Mouse (Mus musculus): ENCODE results near the gene Samd15. TPM values are rescaled to one million over a fixed set of nuclear protein-coding genes. Genes with fewer than 3 reads are reported as not detected.

The Samd15 gene
- total RNA-seq, 2 experiments from 2014 or later: 0.34 to 0.72 TPM

DNA sequence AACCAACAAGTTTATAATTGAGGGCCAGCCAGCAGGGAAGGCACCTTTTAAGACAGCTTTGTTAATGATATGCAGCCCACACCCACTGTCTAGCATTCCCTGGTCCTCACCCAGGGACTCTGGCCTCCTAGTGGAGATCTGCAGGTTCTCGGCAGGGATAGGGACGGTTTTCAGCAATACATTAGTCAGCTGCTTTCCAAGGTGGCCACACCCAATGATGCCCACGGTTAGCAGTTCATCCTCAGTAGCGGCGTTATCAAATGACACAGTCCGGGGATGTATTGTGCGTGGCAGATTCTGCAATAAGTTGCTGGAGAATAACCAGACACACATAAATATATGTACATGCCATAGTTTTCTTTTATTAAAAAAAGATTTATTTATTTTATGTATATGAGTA, 27.3 kb downstream of the Samd15 start:
- intact Hi-C loops (cut with DNase I): no loop called here
- DNase-seq: no peak

- no peak for DNase-seq
- intact Hi-C loops (cut with DNase I): no loop called here
These were observed 30.1 kb downstream of the Samd15 start for GRCm38 (mm10) chr12:87229633-87230032.

GRCm38 (mm10) chr12:87230379-87230895, 30.9 kb downstream of the Samd15 start:
- DNase-seq: no peak
- intact Hi-C loops (cut with DNase I): no loop called here

DNA sequence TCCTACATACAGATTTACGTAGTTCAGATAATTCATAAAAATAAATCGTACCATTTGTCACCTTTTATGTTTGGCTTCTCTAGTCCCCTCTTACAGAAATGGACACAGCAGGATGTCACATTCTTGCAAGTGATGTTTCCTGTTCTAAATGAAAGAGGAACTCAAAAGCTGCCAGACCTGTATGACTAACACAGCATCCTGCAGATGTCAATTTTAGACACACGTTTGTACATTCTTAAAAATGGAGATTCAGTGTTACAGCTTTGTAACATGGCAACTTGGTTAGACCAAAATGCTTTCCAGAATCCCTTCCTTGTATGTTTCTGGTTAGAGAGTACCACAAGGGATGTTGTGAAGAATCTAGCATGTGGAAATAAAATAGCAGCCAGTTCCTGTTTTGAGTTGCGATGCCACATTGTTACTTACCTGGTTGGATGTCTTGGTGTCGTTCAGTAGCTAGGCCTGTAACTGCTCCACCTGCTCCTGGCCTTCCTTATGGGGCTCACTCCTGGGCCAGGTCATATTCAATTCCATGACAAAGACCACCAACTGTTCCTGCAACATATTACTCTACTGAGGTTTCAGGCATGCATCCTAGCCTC, 37.5 kb downstream of the Samd15 start:
- DNase-seq: no peak
- intact Hi-C loops (cut with DNase I): no loop called here

GRCm38 (mm10) chr12:87238632-87239031, 39.1 kb downstream of the Samd15 start, which contains the start of gene Noxred1:
Gene Noxred1, minus strand, starts transcription at chr12:87238732.
- intact Hi-C loops (cut with DNase I): no loop called here

DNA sequence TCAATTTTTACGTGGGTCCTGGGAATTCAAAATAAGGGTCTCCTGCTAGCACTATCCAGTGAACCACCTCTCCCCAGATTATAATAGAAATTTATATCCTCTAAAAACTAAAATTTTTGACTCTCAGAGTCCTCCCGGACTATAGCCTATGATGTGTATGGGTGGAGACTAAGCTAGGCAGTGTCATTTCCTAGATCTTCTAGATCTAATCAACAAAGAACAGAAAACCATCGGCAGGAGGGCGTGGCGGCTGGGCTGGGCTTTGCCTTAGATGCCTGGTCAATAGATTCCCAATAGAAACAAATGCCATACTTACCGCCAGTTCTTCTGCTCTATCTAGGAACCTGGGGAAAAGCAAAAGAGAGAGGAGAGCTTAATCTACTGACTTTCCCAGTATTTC, 50.6 kb downstream of the Samd15 start:
- intact Hi-C loops (cut with DNase I): loop anchor here (5.0 kb wide), 1 partner anchor 82 kb away; no protein-coding TSS in a partner anchor
- no peak for DNase-seq

More at GRCm38 (mm10) chr12:87238632-87239031, 39.1 kb downstream of the Samd15 start, which contains the start of gene Noxred1:
- DNase-seq: no peak

DNA sequence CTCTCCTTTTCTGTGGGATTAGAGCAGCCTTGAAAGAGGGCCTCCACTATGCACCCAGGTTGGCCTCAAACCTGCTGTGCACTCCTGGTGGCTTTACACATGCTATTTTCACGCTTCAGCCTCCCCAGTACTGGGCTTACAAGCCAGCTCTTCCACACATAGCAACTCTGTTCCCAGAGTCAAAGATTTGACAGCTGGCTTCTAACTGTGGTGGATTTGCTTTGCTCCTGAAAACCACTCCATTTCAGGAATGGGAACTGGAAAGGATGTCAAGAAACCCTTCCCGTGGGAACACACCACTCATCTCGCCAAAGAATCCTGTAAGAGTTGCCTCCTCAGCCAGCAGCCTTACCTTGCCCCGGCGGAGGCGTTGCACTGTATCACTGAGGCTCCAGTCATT, 54.4 kb downstream of the Samd15 start:
- no peak for DNase-seq
- intact Hi-C loops (cut with DNase I): loop anchor here (5.0 kb wide), 1 partner anchor 78 kb away; no protein-coding TSS in a partner anchor

DNA sequence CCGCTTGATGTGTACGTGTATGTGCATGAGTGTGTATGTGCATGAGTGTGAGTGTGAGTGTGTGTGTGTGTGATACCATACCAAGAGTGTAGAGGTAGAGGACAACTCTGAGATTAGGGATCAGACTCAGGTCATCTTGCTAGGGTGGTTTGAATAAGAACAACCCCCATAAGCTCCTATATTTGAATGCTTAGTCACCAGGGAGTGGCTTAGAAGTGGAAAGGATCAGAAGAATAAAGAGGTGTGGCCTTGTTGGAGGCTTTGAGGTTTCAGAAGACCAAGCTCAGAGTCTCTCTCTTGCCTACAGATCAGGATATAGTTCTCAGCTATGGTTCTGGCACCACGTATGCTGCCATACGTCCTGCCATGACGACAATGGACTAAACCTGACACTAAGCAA, 57.1 kb downstream of the Samd15 start:
- no peak for DNase-seq
- intact Hi-C loops (cut with DNase I): no loop called here

GRCm38 (mm10) chr12:87260562-87260961, 61.0 kb downstream of the Samd15 start:
- intact Hi-C loops (cut with DNase I): loop anchor here (5.0 kb wide), 1 partner anchor 113 kb away; the partner anchor contains the start of genes Gstz1 and Pomt2
- no peak for DNase-seq

Other genes starting within 250 kb of the Samd15 start
- not detected for gene Zdhhc22, start 209.3 kb upstream of the Samd15 start, total RNA-seq (2021)
- gene Tmem63c, start 178.4 kb upstream of the Samd15 start, total RNA-seq (2021): under 1 TPM; 0.17 to 0.25 TPM
- gene Ngb, start 97.2 kb upstream of the Samd15 start, total RNA-seq (2021): under 1 TPM in 1 of 2 experiments, not detected in 1; 0.17 TPM
- gene Gstz1, start 52.6 kb upstream of the Samd15 start, total RNA-seq (2021): 10 to 100 TPM; 49.0 to 51.5 TPM
- gene Pomt2, start 51.8 kb upstream of the Samd15 start, total RNA-seq (2021): 10 to 100 TPM; 11.5 to 12.4 TPM
- gene Tmed8, start 731 bp downstream of the Samd15 start, total RNA-seq (2021): 1 to 10 TPM; 5.5 to 7.2 TPM
- under 1 TPM in 1 of 2 experiments, not detected in 1; 0.36 TPM for gene Noxred1, start 39.0 kb downstream of the Samd15 start, total RNA-seq (2021)
- gene Vipas39, start 66.5 kb downstream of the Samd15 start, total RNA-seq (2021): 10 to 100 TPM; 33.2 to 34.0 TPM
- gene Ahsa1, start 66.8 kb downstream of the Samd15 start, total RNA-seq (2021): 100 to 1,000 TPM; 103 to 108 TPM
- under 1 TPM in 1 of 2 experiments, not detected in 1; 0.43 TPM for gene Ism2, start 100.0 kb downstream of the Samd15 start, total RNA-seq (2021)
- 10 to 100 TPM; 51.9 to 58.9 TPM for gene Sptlc2, start 188.6 kb downstream of the Samd15 start, total RNA-seq (2021)
- 100 to 1,000 TPM; 151 to 152 TPM for gene Slirp, start 244.2 kb downstream of the Samd15 start, total RNA-seq (2021)
- gene Alkbh1, start 244.3 kb downstream of the Samd15 start, total RNA-seq (2021): 10 to 100 TPM; 12.4 to 13.3 TPM